ENCODE assay signal across 51 mouse cellular contexts in genomic region chr4:88749926-88750325, GRCm38 (mm10). TPM values are rescaled to one million over a fixed set of nuclear protein-coding genes. Genes with fewer than 3 reads are reported as not detected.
"Had no signal": no experiment of that assay in that cellular context is flagged by ENCODE, and none has a peak within 500 bp of the region (broad histone marks: within the 10 kb centered on the region; RNA-seq: fewer than 3 reads in every experiment).

No protein-coding gene starts in this region.

- DNase-seq: heart, postnatal 10 days; heart, postnatal 36 days; heart, postnatal 4 days; kidney, adult 11 months; kidney, adult 18-20 months; kidney, adult 2 months; kidney, adult 8-10 months; kidney, adult 9 months; kidney, postnatal 10 days; kidney, postnatal 14 days; kidney, postnatal 25 days; kidney, postnatal 36 days; kidney, postnatal 4 days; layer of hippocampus, adult 9-11 months; layer of hippocampus, postnatal 36 days had no signal

- H3K9ac ChIP-seq: heart, embryonic 12.5 days; heart, embryonic 13.5 days; heart, embryonic 15.5 days; hindbrain, embryonic 12.5 days; hindbrain, embryonic 13.5 days; hindbrain, embryonic 14.5 days; hindbrain, embryonic 15.5 days; intestine, embryonic 15.5 days; kidney, embryonic 15.5 days had no signal

- H3K9me3 ChIP-seq: heart, embryonic 12.5 days; heart, embryonic 13.5 days; heart, embryonic 15.5 days; hindbrain, embryonic 10.5 days; hindbrain, embryonic 12.5 days; hindbrain, embryonic 13.5 days; hindbrain, embryonic 15.5 days; intestine, embryonic 15.5 days; kidney, embryonic 15.5 days had no signal

- H3K4me1 ChIP-seq: heart, embryonic 12.5 days; heart, embryonic 13.5 days; heart, embryonic 15.5 days; hindbrain, embryonic 10.5 days; hindbrain, embryonic 13.5 days; hindbrain, embryonic 15.5 days; intestine, embryonic 15.5 days; kidney, embryonic 15.5 days had no signal

- ATAC-seq: hindbrain, embryonic 16.5 days; hindbrain, postnatal 0 days; inflammation-experienced regulatory T-cells, adult 6 months; intestine, embryonic 15.5 days; intestine, embryonic 16.5 days; intestine, postnatal 0 days had no signal

- H3K36me3 ChIP-seq: heart, embryonic 12.5 days; heart, embryonic 13.5 days; heart, embryonic 15.5 days; hindbrain, embryonic 10.5 days; hindbrain, embryonic 12.5 days; hindbrain, embryonic 13.5 days; hindbrain, embryonic 15.5 days; intestine, embryonic 15.5 days; kidney, embryonic 15.5 days had no signal

- H3K27ac ChIP-seq: heart, embryonic 13.5 days; heart, embryonic 15.5 days; hindbrain, embryonic 10.5 days; hindbrain, embryonic 12.5 days; hindbrain, embryonic 13.5 days; hindbrain, embryonic 14.5 days; hindbrain, embryonic 15.5 days; hindbrain, postnatal 0 days; intestine, embryonic 15.5 days; kidney, embryonic 15.5 days; kidney, postnatal 0 days; layer of hippocampus, adult 2 months; left cerebral cortex, adult 2 months had no signal

- H3K4me2 ChIP-seq: heart, embryonic 11.5 days; heart, embryonic 12.5 days; heart, embryonic 13.5 days; heart, embryonic 15.5 days; hindbrain, embryonic 12.5 days; hindbrain, embryonic 13.5 days; hindbrain, embryonic 14.5 days; hindbrain, embryonic 15.5 days; intestine, embryonic 15.5 days; kidney, embryonic 15.5 days had no signal

- H3K27me3 ChIP-seq: heart, embryonic 13.5 days; heart, embryonic 15.5 days; hindbrain, embryonic 12.5 days; hindbrain, embryonic 13.5 days; hindbrain, embryonic 15.5 days; intestine, embryonic 15.5 days; kidney, embryonic 15.5 days had no signal

- H3K4me3 ChIP-seq: heart, embryonic 12.5 days; heart, embryonic 13.5 days; heart, embryonic 15.5 days; hindbrain, embryonic 10.5 days; hindbrain, embryonic 12.5 days; hindbrain, embryonic 13.5 days; hindbrain, embryonic 15.5 days; intestine, embryonic 15.5 days; kidney, embryonic 15.5 days; layer of hippocampus, adult 2 months; left cerebral cortex, adult 2 months had no signal

RNA-seq across cellular contexts. Expression of gene Gm13271, which starts 4.7 kb away (rescaled TPM):
- total RNA-seq: heart, postnatal 10 days; heart, postnatal 25 days; heart, postnatal 36 days; heart, postnatal 4 days; hematopoietic stem cell, adult 5-6 weeks; hindbrain, postnatal 0 days; layer of hippocampus, adult 18-20 months; layer of hippocampus, adult 2 months; layer of hippocampus, adult 8-10 months; layer of hippocampus, postnatal 10 days; layer of hippocampus, postnatal 14 days; layer of hippocampus, postnatal 25 days; layer of hippocampus, postnatal 36 days; left cerebral cortex, adult 18-20 months; left cerebral cortex, adult 2 months; left cerebral cortex, adult 8-10 months had no signal
- polyA plus RNA-seq: heart, embryonic 11.5 days; heart, embryonic 12.5 days; heart, embryonic 13.5 days; heart, embryonic 14.5 days; heart, embryonic 15.5 days; heart, embryonic 16.5 days; heart, postnatal 0 days; hindbrain, embryonic 10.5 days; hindbrain, embryonic 11.5 days; hindbrain, embryonic 12.5 days; hindbrain, embryonic 13.5 days; hindbrain, embryonic 14.5 days; hindbrain, embryonic 15.5 days; hindbrain, embryonic 16.5 days; hindbrain, postnatal 0 days; inflammation-experienced regulatory T-cells, adult 6 months; intestine, embryonic 14.5 days; intestine, embryonic 15.5 days; intestine, embryonic 16.5 days; intestine, postnatal 0 days; kidney, adult 2 months; kidney, embryonic 14.5 days; kidney, embryonic 15.5 days; kidney, embryonic 16.5 days; large intestine, adult 2 months had no signal

RNA-seq across cellular contexts. Expression of gene Gm13283, which starts 10.0 kb away (rescaled TPM):
- total RNA-seq: heart, postnatal 10 days; heart, postnatal 25 days; heart, postnatal 36 days; heart, postnatal 4 days; hematopoietic stem cell, adult 5-6 weeks; hindbrain, postnatal 0 days; layer of hippocampus, adult 18-20 months; layer of hippocampus, adult 2 months; layer of hippocampus, adult 8-10 months; layer of hippocampus, postnatal 10 days; layer of hippocampus, postnatal 14 days; layer of hippocampus, postnatal 25 days; layer of hippocampus, postnatal 36 days; left cerebral cortex, adult 18-20 months; left cerebral cortex, adult 2 months; left cerebral cortex, adult 8-10 months had no signal
- polyA plus RNA-seq: hindbrain, embryonic 10.5 days; hindbrain, embryonic 16.5 days; hindbrain, postnatal 0 days; inflammation-experienced regulatory T-cells, adult 6 months; intestine, postnatal 0 days; kidney, adult 2 months; large intestine, adult 2 months had no signal

RNA-seq across cellular contexts. Expression of gene Gm13290, which starts 23.7 kb away (rescaled TPM):
- total RNA-seq: heart, postnatal 10 days; heart, postnatal 25 days; heart, postnatal 36 days; heart, postnatal 4 days; hematopoietic stem cell, adult 5-6 weeks; hindbrain, postnatal 0 days; layer of hippocampus, adult 18-20 months; layer of hippocampus, adult 2 months; layer of hippocampus, adult 8-10 months; layer of hippocampus, postnatal 10 days; layer of hippocampus, postnatal 14 days; layer of hippocampus, postnatal 25 days; layer of hippocampus, postnatal 36 days; left cerebral cortex, adult 18-20 months; left cerebral cortex, adult 2 months; left cerebral cortex, adult 8-10 months had no signal
- polyA plus RNA-seq: heart, embryonic 11.5 days; heart, embryonic 13.5 days; heart, embryonic 14.5 days; hindbrain, embryonic 11.5 days; hindbrain, embryonic 12.5 days; hindbrain, embryonic 13.5 days; hindbrain, embryonic 14.5 days; hindbrain, embryonic 15.5 days; hindbrain, embryonic 16.5 days; hindbrain, postnatal 0 days; inflammation-experienced regulatory T-cells, adult 6 months; intestine, embryonic 14.5 days; intestine, embryonic 15.5 days; kidney, adult 2 months; kidney, embryonic 16.5 days; large intestine, adult 2 months had no signal

RNA-seq across cellular contexts. Expression of gene Gm13289, which starts 26.8 kb away (rescaled TPM):
- total RNA-seq: heart, postnatal 10 days; heart, postnatal 25 days; heart, postnatal 36 days; heart, postnatal 4 days; hematopoietic stem cell, adult 5-6 weeks; hindbrain, postnatal 0 days; layer of hippocampus, adult 18-20 months; layer of hippocampus, adult 2 months; layer of hippocampus, adult 8-10 months; layer of hippocampus, postnatal 10 days; layer of hippocampus, postnatal 14 days; layer of hippocampus, postnatal 25 days; layer of hippocampus, postnatal 36 days; left cerebral cortex, adult 18-20 months; left cerebral cortex, adult 2 months; left cerebral cortex, adult 8-10 months had no signal
- polyA plus RNA-seq: heart, embryonic 11.5 days; heart, embryonic 12.5 days; heart, embryonic 13.5 days; heart, embryonic 14.5 days; heart, embryonic 15.5 days; heart, embryonic 16.5 days; heart, postnatal 0 days; hindbrain, embryonic 10.5 days; hindbrain, embryonic 11.5 days; hindbrain, embryonic 12.5 days; hindbrain, embryonic 13.5 days; hindbrain, embryonic 14.5 days; hindbrain, embryonic 15.5 days; hindbrain, embryonic 16.5 days; hindbrain, postnatal 0 days; inflammation-experienced regulatory T-cells, adult 6 months; intestine, embryonic 14.5 days; intestine, embryonic 15.5 days; intestine, embryonic 16.5 days; intestine, postnatal 0 days; kidney, adult 2 months; kidney, embryonic 14.5 days; kidney, embryonic 15.5 days; kidney, embryonic 16.5 days; kidney, postnatal 0 days; large intestine, adult 2 months had no signal
